Mouse (Mus musculus): ENCODE data around the gene Thrb. TPM values are rescaled to one million over a fixed set of nuclear protein-coding genes. Genes with fewer than 3 reads are reported as not detected.

The Thrb gene
- total RNA-seq, 1 experiment from 2014 or later = 1.7 TPM

DNA sequence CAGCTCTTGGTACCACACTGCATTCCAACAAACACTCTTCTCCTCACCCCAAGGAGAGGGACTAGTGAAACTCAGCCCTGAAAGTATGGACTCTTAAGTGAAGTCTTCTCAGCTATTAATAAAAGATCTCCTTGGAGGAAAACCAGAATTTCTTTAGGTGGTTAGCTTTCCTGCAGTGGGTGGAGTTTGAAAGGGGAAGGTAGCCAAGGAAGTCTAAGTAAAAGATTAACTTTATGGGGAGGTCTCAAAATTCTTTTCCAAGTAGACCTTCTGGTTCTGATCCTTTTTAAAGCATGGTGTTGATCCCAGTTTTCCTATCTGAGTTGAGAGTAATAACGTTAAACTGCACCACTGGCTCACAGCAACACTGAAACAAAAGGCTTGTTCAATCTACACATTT is 31.2 kb downstream of the Thrb start:
- ATAC-seq (replicated peaks in 1 of 2; ENCODE audit: insufficient read depth in 1 of 2, low FRiP score in 2 of 2, low TSS enrichment in 1 of 2, low read depth in 1 of 2, poor library complexity in 2 of 2, severe bottlenecking in 2 of 2) = no peak

DNA sequence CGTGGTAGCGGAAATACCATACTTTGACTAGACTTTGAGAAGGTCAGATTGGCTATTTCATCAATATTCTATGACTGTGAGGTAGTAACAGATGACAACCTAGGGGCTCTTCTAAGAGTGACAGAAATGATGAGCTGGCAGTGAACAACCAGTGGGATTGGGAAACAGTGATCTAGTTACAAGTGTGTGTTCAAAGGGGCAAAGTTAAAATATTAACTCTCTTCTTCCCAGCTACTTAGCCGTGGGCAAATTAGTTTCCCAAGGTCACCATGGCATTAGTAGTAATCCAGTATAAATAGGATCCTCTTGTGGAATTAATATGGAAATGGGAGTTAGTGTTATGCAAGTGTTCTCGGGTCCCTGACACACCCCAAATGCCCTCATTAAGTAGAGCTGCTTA is 35.5 kb downstream of the Thrb start:
- no peak for ATAC-seq (replicated peaks in 1 of 2; ENCODE audit: insufficient read depth in 1 of 2, low FRiP score in 2 of 2, low TSS enrichment in 1 of 2, low read depth in 1 of 2, poor library complexity in 2 of 2, severe bottlenecking in 2 of 2)

- no peak for ATAC-seq (replicated peaks in 1 of 2; ENCODE audit: insufficient read depth in 1 of 2, low FRiP score in 2 of 2, low TSS enrichment in 1 of 2, low read depth in 1 of 2, poor library complexity in 2 of 2, severe bottlenecking in 2 of 2)
These were observed 38.0 kb downstream of the Thrb start for GRCm38 (mm10) chr14:17697920-17698632.

DNA sequence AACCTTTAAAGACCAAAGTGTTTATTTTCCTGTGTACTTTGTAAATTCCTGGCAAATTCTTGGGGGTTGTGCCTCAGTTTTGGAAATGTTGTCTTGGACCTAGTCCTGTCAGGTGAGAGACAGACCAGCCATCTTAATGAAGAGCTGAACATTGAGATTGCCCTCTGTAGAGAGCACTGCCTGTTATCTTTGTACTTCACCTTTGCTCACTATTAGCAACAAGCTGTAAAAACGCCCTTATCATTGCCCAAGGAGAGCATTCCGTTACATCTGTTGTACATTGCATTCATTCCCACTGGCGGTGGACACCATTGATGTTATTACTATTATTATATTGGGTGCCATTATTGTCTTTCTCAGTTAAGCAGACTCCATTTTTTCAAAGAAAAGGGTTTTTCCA is 40.2 kb downstream of the Thrb start:
- no peak for ATAC-seq (replicated peaks in 1 of 2; ENCODE audit: insufficient read depth in 1 of 2, low FRiP score in 2 of 2, low TSS enrichment in 1 of 2, low read depth in 1 of 2, poor library complexity in 2 of 2, severe bottlenecking in 2 of 2)

GRCm38 (mm10) chr14:17713297-17713904 is 53.3 kb downstream of the Thrb start:
- ATAC-seq (replicated peaks in 1 of 2; ENCODE audit: insufficient read depth in 1 of 2, low FRiP score in 2 of 2, low TSS enrichment in 1 of 2, low read depth in 1 of 2, poor library complexity in 2 of 2, severe bottlenecking in 2 of 2) = no peak

GRCm38 (mm10) chr14:17719494-17719893 is 59.4 kb downstream of the Thrb start:
- no peak for ATAC-seq (replicated peaks in 1 of 2; ENCODE audit: insufficient read depth in 1 of 2, low FRiP score in 2 of 2, low TSS enrichment in 1 of 2, low read depth in 1 of 2, poor library complexity in 2 of 2, severe bottlenecking in 2 of 2)

GRCm38 (mm10) chr14:17722824-17723445 is 62.9 kb downstream of the Thrb start:
- ATAC-seq (replicated peaks in 1 of 2; ENCODE audit: insufficient read depth in 1 of 2, low FRiP score in 2 of 2, low TSS enrichment in 1 of 2, low read depth in 1 of 2, poor library complexity in 2 of 2, severe bottlenecking in 2 of 2) = no peak

DNA sequence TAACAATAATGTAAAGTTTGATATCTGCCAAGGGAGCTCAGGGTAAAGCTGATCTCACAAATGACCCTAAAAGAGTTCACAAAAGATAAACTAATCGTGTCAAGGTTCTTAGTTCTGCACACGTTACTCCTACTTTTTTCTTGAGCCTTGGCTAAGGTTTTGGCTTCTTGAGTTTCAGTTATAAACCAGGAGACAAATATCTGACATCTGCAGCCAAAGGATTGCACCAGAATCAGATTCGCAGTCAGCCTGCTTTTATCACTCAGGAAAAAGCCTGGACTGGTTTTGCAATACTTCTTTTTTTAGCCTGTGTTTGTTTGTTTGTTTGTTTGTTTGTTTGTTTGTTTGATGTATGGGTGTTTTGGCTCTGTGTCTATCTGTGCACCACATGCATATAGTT is 64.5 kb downstream of the Thrb start:
- no peak for ATAC-seq (replicated peaks in 1 of 2; ENCODE audit: insufficient read depth in 1 of 2, low FRiP score in 2 of 2, low TSS enrichment in 1 of 2, low read depth in 1 of 2, poor library complexity in 2 of 2, severe bottlenecking in 2 of 2)

- ATAC-seq (replicated peaks in 1 of 2; ENCODE audit: insufficient read depth in 1 of 2, low FRiP score in 2 of 2, low TSS enrichment in 1 of 2, low read depth in 1 of 2, poor library complexity in 2 of 2, severe bottlenecking in 2 of 2) = no peak
These were observed 66.8 kb downstream of the Thrb start for GRCm38 (mm10) chr14:17726906-17727305.

GRCm38 (mm10) chr14:17727878-17728277 is 67.8 kb downstream of the Thrb start:
- ATAC-seq (replicated peaks in 1 of 2; ENCODE audit: insufficient read depth in 1 of 2, low FRiP score in 2 of 2, low TSS enrichment in 1 of 2, low read depth in 1 of 2, poor library complexity in 2 of 2, severe bottlenecking in 2 of 2) = no peak

DNA sequence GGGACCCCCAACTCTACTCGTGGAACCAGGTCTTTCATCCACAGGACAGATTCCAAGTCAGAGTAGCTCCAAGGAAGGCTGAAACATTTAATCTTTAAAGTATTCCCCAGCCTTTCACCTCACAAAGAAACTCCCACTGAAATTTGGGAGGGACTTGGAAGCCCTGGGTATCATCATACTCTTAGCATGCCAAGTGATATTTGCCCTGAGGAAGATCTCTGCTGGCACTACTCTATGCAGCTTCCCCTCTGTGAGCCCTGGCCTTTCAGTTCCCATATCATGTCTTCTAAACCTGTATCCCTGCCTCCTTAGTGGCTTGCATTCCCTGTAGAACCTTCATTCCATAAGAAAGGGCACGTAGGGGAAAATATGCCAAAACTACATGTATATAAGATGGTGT is 68.8 kb downstream of the Thrb start:
- no peak for ATAC-seq (replicated peaks in 1 of 2; ENCODE audit: insufficient read depth in 1 of 2, low FRiP score in 2 of 2, low TSS enrichment in 1 of 2, low read depth in 1 of 2, poor library complexity in 2 of 2, severe bottlenecking in 2 of 2)

DNA sequence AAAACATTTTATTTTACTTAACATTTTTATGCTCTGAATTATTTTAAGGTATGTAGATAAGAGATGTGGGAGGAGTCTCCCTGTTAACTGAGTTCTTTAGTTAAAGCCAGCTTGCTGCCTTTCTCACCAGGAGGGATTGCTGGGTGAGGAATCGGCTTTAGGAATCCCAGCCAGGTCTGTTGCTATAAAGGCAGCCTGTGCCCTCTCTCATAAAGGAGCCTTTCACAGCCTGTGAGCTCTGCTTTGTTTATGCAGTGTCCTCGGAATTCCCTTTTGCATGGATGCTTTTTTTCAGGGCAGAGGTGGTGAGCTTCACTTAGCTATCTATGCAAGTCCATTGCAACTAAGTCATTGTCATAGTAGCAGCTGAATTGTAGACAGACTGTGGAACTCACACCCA is 71.0 kb downstream of the Thrb start:
- no peak for ATAC-seq (replicated peaks in 1 of 2; ENCODE audit: insufficient read depth in 1 of 2, low FRiP score in 2 of 2, low TSS enrichment in 1 of 2, low read depth in 1 of 2, poor library complexity in 2 of 2, severe bottlenecking in 2 of 2)

GRCm38 (mm10) chr14:17733077-17733778 is 73.2 kb downstream of the Thrb start:
- no peak for ATAC-seq (replicated peaks in 1 of 2; ENCODE audit: insufficient read depth in 1 of 2, low FRiP score in 2 of 2, low TSS enrichment in 1 of 2, low read depth in 1 of 2, poor library complexity in 2 of 2, severe bottlenecking in 2 of 2)

- ATAC-seq (replicated peaks in 1 of 2; ENCODE audit: insufficient read depth in 1 of 2, low FRiP score in 2 of 2, low TSS enrichment in 1 of 2, low read depth in 1 of 2, poor library complexity in 2 of 2, severe bottlenecking in 2 of 2) = no peak
These were observed 73.7 kb downstream of the Thrb start for GRCm38 (mm10) chr14:17733779-17734137.

DNA sequence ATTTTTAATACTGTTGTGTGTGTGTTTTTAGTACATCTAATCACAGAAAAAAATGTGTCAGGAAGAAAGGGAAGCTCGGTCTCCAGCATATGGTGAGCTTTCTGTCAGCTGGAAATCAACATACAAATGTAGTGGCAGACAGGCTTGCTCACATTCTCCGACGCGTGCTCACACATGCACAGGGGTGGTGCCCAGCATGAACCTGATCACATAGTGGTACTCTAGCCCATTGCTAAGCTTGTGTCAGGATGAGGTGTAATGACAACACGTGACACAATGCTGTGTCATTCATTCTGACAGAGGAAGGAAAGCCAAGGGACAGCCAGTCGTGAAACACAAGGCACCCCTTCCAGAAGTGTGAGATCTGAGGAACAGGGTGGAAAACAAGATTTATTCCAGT is 75.4 kb downstream of the Thrb start:
- ATAC-seq (replicated peaks in 1 of 2; ENCODE audit: insufficient read depth in 1 of 2, low FRiP score in 2 of 2, low TSS enrichment in 1 of 2, low read depth in 1 of 2, poor library complexity in 2 of 2, severe bottlenecking in 2 of 2) = no peak

DNA sequence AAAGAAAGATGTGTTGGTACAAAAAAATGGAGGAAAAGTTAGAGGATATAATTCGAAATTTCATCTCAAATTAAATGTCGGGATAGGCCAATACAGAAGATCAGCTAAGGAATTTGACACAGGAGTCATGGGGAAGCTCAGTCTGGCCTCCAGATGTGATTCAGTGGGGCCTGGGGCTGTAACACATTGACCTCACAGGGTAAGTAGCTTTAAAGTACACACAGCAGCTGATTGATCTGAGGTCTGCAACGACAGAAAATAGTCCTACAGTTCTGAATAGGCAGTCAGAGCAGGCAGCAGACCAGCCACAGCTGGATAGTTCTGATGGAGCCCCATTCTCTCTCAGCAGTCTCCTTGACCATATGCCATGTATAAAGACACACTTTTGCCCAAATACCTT is 80.8 kb downstream of the Thrb start:
- ATAC-seq (replicated peaks in 1 of 2; ENCODE audit: insufficient read depth in 1 of 2, low FRiP score in 2 of 2, low TSS enrichment in 1 of 2, low read depth in 1 of 2, poor library complexity in 2 of 2, severe bottlenecking in 2 of 2) = no peak

- ATAC-seq (replicated peaks in 1 of 2; ENCODE audit: insufficient read depth in 1 of 2, low FRiP score in 2 of 2, low TSS enrichment in 1 of 2, low read depth in 1 of 2, poor library complexity in 2 of 2, severe bottlenecking in 2 of 2) = no peak
These were observed 82.2 kb downstream of the Thrb start for GRCm38 (mm10) chr14:17742264-17742663.
